Mouse (Mus musculus): ENCODE measurements around the gene Plcb2. TPM values are rescaled to one million over a fixed set of nuclear protein-coding genes. Genes with fewer than 3 reads are reported as not detected.

Gene Plcb2
- polyA plus RNA-seq, 1 experiment from 2014 or later: 1.0 TPM

GRCm38 (mm10) chr2:118662902-118663803 is 65.1 kb downstream of the Plcb2 start, which contains the start of gene Pak6:
Gene Pak6, plus strand, starts transcription at chr2:118663303.
- Histone ChIP-seq H3K4me1 (peaks cover 60% of the 10 kb centered on the region), H3K27me3 (replicated peaks) (no peaks in the 10 kb centered on the region), H3K36me3 (no peaks in the 10 kb centered on the region), H3K9me3 (replicated peaks) (no peaks in the 10 kb centered on the region), H3K27ac (replicated peaks) (peak within 1 kb of the TSS; percentile 81), H3K9ac (replicated peaks) (peak within 1 kb of the TSS; percentile 64), H3K4me3 (replicated peaks) (peak within 1 kb of the TSS; percentile 56), H3K4me2 (peak within 1 kb of the TSS; percentile 82)
- WGBS: 2% methylated on average over 37 of the region's 37 CpGs
- ATAC-seq (ENCODE audit: low FRiP score): peak; percentile 62

- 87% methylated on average over 9 of the region's 9 CpGs for WGBS
- H3K27ac ChIP-seq (replicated peaks): no peak overlapping the region
- H3K9ac ChIP-seq (replicated peaks): no peak overlapping the region
- no peaks in the 10 kb centered on the region for H3K36me3 ChIP-seq
- H3K27me3 ChIP-seq (replicated peaks): no peaks in the 10 kb centered on the region
- no peaks in the 10 kb centered on the region for H3K9me3 ChIP-seq (replicated peaks)
- no peak overlapping the region for H3K4me3 ChIP-seq (replicated peaks)
- H3K4me2 ChIP-seq: no peak overlapping the region
- no peak for ATAC-seq (ENCODE audit: low FRiP score)
- peaks cover 60% of the 10 kb centered on the region for H3K4me1 ChIP-seq
Observed at GRCm38 (mm10) chr2:118661891-118662290, 66.3 kb downstream of the Plcb2 start.

DNA sequence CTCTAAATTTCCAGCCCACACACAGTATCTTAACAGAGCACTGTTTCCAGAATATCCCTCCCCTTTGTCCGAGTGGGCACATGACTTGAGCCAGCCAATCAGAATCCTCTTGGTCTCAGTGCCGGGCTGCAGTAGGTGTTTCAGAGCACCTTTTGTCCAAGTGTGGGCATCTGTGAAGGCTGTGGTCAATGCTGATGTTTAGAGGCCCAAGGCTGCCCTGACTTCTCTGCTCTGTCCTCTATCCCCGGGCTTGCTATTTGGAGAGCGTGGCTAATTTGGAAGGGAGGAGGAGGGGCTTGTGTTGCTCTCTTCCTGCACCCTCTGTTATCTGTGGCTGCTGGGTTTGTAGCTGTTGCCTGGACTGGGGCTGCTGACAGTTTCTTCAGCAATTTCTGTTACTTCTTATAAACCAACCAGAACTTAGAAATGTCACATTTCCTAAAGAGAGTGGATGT is 68.2 kb downstream of the Plcb2 start:
- 1% methylated on average over 4 of the region's 4 CpGs for WGBS
- Histone ChIP-seq H3K27me3 (replicated peaks) (no peaks in the 10 kb centered on the region), H3K4me2 (peak overlapping the region; percentile 64), H3K27ac (replicated peaks) (peak overlapping the region; percentile 81), H3K4me1 (peaks cover 47% of the 10 kb centered on the region), H3K9me3 (replicated peaks) (no peaks in the 10 kb centered on the region), H3K4me3 (replicated peaks) (peak overlapping the region; percentile 43), H3K36me3 (no peaks in the 10 kb centered on the region), H3K9ac (replicated peaks) (peak overlapping the region; percentile 48; the same call in 1 of the 2 replicates)
- ATAC-seq (ENCODE audit: low FRiP score): peak; percentile 75

GRCm38 (mm10) chr2:118659493-118659892 is 68.7 kb downstream of the Plcb2 start:
- H3K27ac ChIP-seq (replicated peaks): peak overlapping the region; percentile 81
- no peaks in the 10 kb centered on the region for H3K27me3 ChIP-seq (replicated peaks)
- 87% methylated on average over 12 of the region's 12 CpGs for WGBS
- H3K36me3 ChIP-seq: no peaks in the 10 kb centered on the region
- no peak overlapping the region for H3K9ac ChIP-seq (replicated peaks)
- H3K4me1 ChIP-seq: peaks cover 42% of the 10 kb centered on the region
- ATAC-seq (ENCODE audit: low FRiP score): no peak
- peak overlapping the region; percentile 43 for H3K4me3 ChIP-seq (replicated peaks)
- no peaks in the 10 kb centered on the region for H3K9me3 ChIP-seq (replicated peaks)
- H3K4me2 ChIP-seq: peak overlapping the region; percentile 64

GRCm38 (mm10) chr2:118659077-118659476 is 69.2 kb downstream of the Plcb2 start:
- no peaks in the 10 kb centered on the region for H3K27me3 ChIP-seq (replicated peaks)
- no peak for ATAC-seq (ENCODE audit: low FRiP score)
- no peaks in the 10 kb centered on the region for H3K36me3 ChIP-seq
- no peaks in the 10 kb centered on the region for H3K9me3 ChIP-seq (replicated peaks)
- H3K27ac ChIP-seq (replicated peaks): no peak overlapping the region
- 79% methylated on average over 1 of the region's 1 CpGs for WGBS
- H3K4me3 ChIP-seq (replicated peaks): no peak overlapping the region
- H3K4me1 ChIP-seq: peaks cover 37% of the 10 kb centered on the region
- H3K4me2 ChIP-seq: no peak overlapping the region
- no peak overlapping the region for H3K9ac ChIP-seq (replicated peaks)

DNA sequence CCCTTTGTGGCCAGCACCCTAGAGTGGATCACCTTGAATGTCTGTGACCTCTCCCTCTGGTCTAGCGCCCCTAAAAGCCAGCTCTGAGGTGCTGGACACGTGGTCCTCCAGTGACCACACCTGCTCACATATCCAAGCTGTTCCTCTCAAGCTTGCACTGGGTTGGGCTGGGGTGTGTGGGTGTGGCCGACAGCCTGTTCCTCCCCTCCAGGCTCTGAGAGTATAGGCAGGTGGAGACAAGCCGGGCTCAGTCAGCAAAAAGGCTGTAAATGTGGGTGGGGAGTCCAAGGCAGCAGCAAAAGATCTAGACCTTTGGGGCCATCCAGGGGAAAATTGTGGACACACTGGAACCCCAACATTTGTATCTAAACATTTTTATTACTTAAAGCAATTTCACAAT is 69.8 kb downstream of the Plcb2 start:
- no peak overlapping the region for H3K4me2 ChIP-seq
- H3K27ac ChIP-seq (replicated peaks): no peak overlapping the region
- 29% methylated on average over 4 of the region's 4 CpGs for WGBS
- no peak overlapping the region for H3K9ac ChIP-seq (replicated peaks)
- peaks cover 31% of the 10 kb centered on the region for H3K4me1 ChIP-seq
- H3K9me3 ChIP-seq (replicated peaks): no peaks in the 10 kb centered on the region
- no peak overlapping the region for H3K4me3 ChIP-seq (replicated peaks)
- no peak for ATAC-seq (ENCODE audit: low FRiP score)
- no peaks in the 10 kb centered on the region for H3K27me3 ChIP-seq (replicated peaks)
- H3K36me3 ChIP-seq: no peaks in the 10 kb centered on the region

Other genes with a start within 250 kb of the Plcb2 start
- 317 and 351 TPM in 2 replicates for gene Srp14, start 248.7 kb downstream of the Plcb2 start, polyA plus RNA-seq (2015; fragmentation: Nextera tagmentation; extraction: Ambion mirVana)
- 2.0 and 3.6 TPM in 2 replicates for gene Bmf, start 178.8 kb downstream of the Plcb2 start, polyA plus RNA-seq (2015; fragmentation: Nextera tagmentation; extraction: Ambion mirVana)
- 7.0 and 26.4 TPM in 2 replicates for gene Bub1b, start 130.2 kb downstream of the Plcb2 start, polyA plus RNA-seq (2015; fragmentation: Nextera tagmentation; extraction: Ambion mirVana)
- gene Pak6, start 65.1 kb downstream of the Plcb2 start, polyA plus RNA-seq (2015; fragmentation: Nextera tagmentation; extraction: Ambion mirVana): 40.2 and 42.4 TPM in 2 replicates
- gene Ankrd63, start 24.5 kb downstream of the Plcb2 start, polyA plus RNA-seq (2015; fragmentation: Nextera tagmentation; extraction: Ambion mirVana): not detected in 2 replicates
- 22.0 and 23.5 TPM in 2 replicates for gene Inafm2, start 17.3 kb upstream of the Plcb2 start, polyA plus RNA-seq (2015; fragmentation: Nextera tagmentation; extraction: Ambion mirVana)
- 0.97 and 1.2 TPM in 2 replicates for gene Ccdc9b, start 34.2 kb upstream of the Plcb2 start, polyA plus RNA-seq (2015; fragmentation: Nextera tagmentation; extraction: Ambion mirVana)
- gene Phgr1, start 44.3 kb upstream of the Plcb2 start, polyA plus RNA-seq (2015; fragmentation: Nextera tagmentation; extraction: Ambion mirVana): 1.2 TPM in 1 of 2 replicates, not detected in the other
- gene Disp2, start 51.3 kb upstream of the Plcb2 start, polyA plus RNA-seq (2015; fragmentation: Nextera tagmentation; extraction: Ambion mirVana): 65.4 and 75.6 TPM in 2 replicates
- gene Knstrn, start 85.6 kb upstream of the Plcb2 start, polyA plus RNA-seq (2015; fragmentation: Nextera tagmentation; extraction: Ambion mirVana): 14.8 and 30.3 TPM in 2 replicates
- 51.9 and 59.4 TPM in 2 replicates for gene Ivd, start 133.5 kb upstream of the Plcb2 start, polyA plus RNA-seq (2015; fragmentation: Nextera tagmentation; extraction: Ambion mirVana)
- gene Bahd1, start 171.9 kb upstream of the Plcb2 start, polyA plus RNA-seq (2015; fragmentation: Nextera tagmentation; extraction: Ambion mirVana): 8.5 TPM in 2 replicates
- 6.1 and 9.3 TPM in 2 replicates for gene Chst14, start 198.1 kb upstream of the Plcb2 start, polyA plus RNA-seq (2015; fragmentation: Nextera tagmentation; extraction: Ambion mirVana)